Mouse (Mus musculus): Measurements from ENCODE around the gene Kremen2. TPM values are rescaled to one million over a fixed set of nuclear protein-coding genes. Genes with fewer than 3 reads are reported as not detected.

Gene Kremen2
- 0.44 and 0.51 TPM in 2 replicates for polyA plus RNA-seq (2015; fragmentation: Nextera tagmentation; extraction: Ambion mirVana)

DNA sequence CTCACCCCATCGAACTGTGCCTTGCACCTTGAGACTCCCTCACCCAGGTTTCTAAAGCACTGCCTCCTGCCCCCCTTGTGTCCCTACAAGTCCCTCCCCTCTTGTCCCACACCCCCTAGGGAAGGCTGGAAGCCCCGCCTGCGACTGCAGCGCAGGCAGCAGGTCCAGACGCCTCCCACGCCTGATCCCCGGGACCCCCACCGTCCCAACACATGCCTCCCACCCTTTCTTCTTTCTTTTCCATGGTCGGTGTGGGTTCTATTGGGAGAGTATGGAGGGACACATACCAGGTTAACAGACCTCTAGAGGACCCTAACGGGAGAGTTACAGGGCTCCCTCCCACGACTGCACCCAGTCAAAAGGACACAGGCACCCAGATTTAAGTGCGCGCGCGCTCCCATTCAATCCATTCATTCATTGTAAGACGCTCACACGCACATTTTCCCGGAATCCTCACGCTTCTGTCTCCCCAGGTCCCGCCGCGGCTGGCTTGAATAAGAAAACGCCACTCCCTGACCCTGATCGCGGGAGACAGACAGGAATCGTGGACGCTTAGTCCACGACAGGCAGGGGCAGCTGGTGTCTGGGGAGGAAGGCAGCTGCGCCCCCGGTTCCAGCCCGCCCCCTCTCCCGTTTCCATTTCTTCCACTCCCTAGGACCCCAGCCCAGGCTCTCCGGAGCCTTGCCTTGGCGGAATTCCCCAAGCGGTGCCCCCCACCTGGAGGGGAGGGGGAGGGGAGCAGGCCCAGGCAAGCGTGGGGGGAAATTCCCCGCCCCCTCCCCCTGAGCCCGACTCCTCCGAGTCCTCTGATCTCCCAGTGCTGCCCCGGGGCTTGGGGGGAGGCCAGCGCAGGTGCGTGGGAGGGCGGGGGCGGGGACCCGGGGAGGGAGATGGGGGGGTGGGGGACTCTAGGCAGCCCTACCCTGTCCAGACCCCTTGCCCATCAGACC, at the start of gene Kremen2:
TSS of gene Kremen2 (minus strand) at position 533 of the 951 bp plus-strand sequence.
- H3K27ac ChIP-seq (ENCODE audit: low read length): no peak within 1 kb of the TSS
- H3K4me2 ChIP-seq (ENCODE audit: low read depth, low read length): peak within 1 kb of the TSS; percentile 65
- WGBS: under 1% methylated on average over 37 of the region's 45 CpGs
- peaks cover 28% of the 10 kb centered on the region for H3K4me1 ChIP-seq (ENCODE audit: control insufficient read depth, insufficient read depth, low read length)
- no peaks in the 10 kb centered on the region for H3K9me3 ChIP-seq (ENCODE audit: control insufficient read depth, low read length)
- peak within 1 kb of the TSS; percentile 56 for H3K9ac ChIP-seq (ENCODE audit: low read depth, low read length)
- peak within 1 kb of the TSS; percentile 42 for H3K4me3 ChIP-seq (ENCODE audit: low read length)
- ATAC-seq: no peak
- H3K36me3 ChIP-seq (ENCODE audit: control insufficient read depth, insufficient read depth, low read length): no peaks in the 10 kb centered on the region
- H3K27me3 ChIP-seq (replicated peaks; ENCODE audit: control insufficient read depth, insufficient read depth, low read length): peaks cover 55% of the 10 kb centered on the region

DNA sequence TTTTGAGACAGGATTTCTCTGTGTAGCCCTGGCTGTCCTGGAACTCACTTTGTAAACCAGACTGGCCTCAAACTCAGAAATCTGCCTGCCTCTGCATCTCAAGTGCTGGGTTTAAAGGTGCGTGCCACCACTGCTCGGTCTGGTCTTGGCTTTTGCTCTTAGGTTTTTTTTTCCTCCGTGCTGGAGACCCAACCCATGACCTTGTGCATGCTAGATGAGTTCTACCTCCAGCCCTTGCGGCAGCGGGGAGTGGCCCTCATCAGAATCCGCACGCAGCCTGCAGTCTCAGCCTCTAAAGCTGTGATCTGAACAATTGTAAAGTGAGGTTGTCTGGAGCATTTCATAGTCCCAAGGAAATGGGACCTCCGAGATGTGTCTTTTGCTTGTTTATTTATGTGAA, 49.7 kb upstream of the Kremen2 start:
- Histone ChIP-seq H3K4me2 (ENCODE audit: low read depth, low read length) (no peak overlapping the region), H3K9me3 (ENCODE audit: control insufficient read depth, low read length) (no peaks in the 10 kb centered on the region), H3K27me3 (replicated peaks; ENCODE audit: control insufficient read depth, insufficient read depth, low read length) (no peaks in the 10 kb centered on the region), H3K27ac (ENCODE audit: low read length) (no peak overlapping the region), H3K4me3 (ENCODE audit: low read length) (no peak overlapping the region), H3K9ac (ENCODE audit: low read depth, low read length) (no peak overlapping the region), H3K36me3 (ENCODE audit: control insufficient read depth, insufficient read depth, low read length) (no peaks in the 10 kb centered on the region), H3K4me1 (ENCODE audit: control insufficient read depth, insufficient read depth, low read length) (peaks cover 6% of the 10 kb centered on the region; the same call in 1 of the 2 replicates)
- 89% methylated on average over 8 of the region's 8 CpGs for WGBS
- no peak for ATAC-seq

DNA sequence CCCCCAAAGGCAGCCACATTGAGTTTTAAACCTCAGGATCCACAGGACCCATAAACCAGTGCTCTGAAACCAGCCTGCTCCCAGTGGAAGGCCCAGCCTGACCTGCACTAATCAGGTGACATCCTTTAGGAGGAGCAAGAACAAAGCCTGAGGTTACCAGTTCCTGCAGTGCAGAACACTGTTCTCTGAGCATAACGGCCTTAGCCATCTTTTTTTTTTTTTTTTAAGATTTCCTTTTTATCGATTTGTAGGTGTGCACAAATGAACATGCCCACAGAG, 45.4 kb upstream of the Kremen2 start:
- H3K4me2 ChIP-seq (ENCODE audit: low read depth, low read length): peak overlapping the region; percentile 81
- WGBS: 59% methylated on average over 2 of the region's 2 CpGs
- peak overlapping the region; percentile 59 for H3K4me3 ChIP-seq (ENCODE audit: low read length)
- H3K4me1 ChIP-seq (ENCODE audit: control insufficient read depth, insufficient read depth, low read length): peaks cover 19% of the 10 kb centered on the region
- no peaks in the 10 kb centered on the region for H3K27me3 ChIP-seq (replicated peaks; ENCODE audit: control insufficient read depth, insufficient read depth, low read length)
- peak overlapping the region; percentile 77 for H3K27ac ChIP-seq (ENCODE audit: low read length)
- H3K9me3 ChIP-seq (ENCODE audit: control insufficient read depth, low read length): no peaks in the 10 kb centered on the region
- no peaks in the 10 kb centered on the region for H3K36me3 ChIP-seq (ENCODE audit: control insufficient read depth, insufficient read depth, low read length)
- peak overlapping the region; percentile 87 for H3K9ac ChIP-seq (ENCODE audit: low read depth, low read length)
- peak; percentile 39 for ATAC-seq

DNA sequence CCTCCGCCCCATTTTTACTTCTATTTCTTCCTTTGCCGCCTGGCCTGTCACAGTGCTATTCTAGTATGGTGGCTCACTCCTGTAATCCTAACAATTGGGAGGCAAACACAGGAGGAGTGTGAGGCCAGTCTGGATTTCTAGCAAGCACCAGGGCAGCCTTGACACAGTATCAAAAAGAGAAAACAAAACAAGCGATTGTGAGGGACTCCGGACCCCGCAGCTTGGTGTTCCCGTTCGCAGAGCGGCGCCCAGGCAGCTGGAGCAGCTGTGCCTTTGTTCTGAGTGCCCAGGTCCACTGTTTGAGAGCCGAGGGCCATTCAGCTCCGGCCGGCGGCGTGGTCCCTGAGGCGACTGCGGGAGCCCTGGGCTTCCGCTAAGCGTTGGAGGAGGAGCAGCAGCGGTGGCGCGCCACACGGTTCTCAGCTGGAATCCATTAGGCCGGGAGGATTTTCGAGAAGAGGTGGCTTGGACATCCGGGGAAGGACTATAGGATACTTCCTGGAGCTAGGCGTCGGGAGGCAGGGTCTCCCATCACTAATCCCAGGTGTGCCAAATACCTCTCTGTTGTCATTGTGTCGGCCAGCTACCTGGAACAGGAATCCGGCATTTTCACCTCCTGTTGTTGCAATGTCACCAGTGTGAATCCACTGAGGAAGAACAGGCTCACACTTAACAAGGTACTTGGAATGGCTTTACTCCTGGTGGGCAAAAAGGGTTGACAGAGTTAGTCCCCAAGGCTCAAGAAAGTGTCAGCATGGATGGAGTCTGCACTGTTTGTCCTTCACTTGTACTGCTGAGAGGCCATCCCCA, 44.8 kb upstream of the Kremen2 start, which contains the start of gene Srrm2:
TSS of gene Srrm2 (plus strand) at position 264 of the 810 bp plus-strand sequence.
- H3K36me3 ChIP-seq (ENCODE audit: control insufficient read depth, insufficient read depth, low read length): no peaks in the 10 kb centered on the region
- H3K9ac ChIP-seq (ENCODE audit: low read depth, low read length): peak within 1 kb of the TSS; percentile 87
- H3K9me3 ChIP-seq (ENCODE audit: control insufficient read depth, low read length): no peaks in the 10 kb centered on the region
- peak within 1 kb of the TSS; percentile 77 for H3K27ac ChIP-seq (ENCODE audit: low read length)
- peak; percentile 52 for ATAC-seq
- H3K4me3 ChIP-seq (ENCODE audit: low read length): peak within 1 kb of the TSS; percentile 59
- H3K27me3 ChIP-seq (replicated peaks; ENCODE audit: control insufficient read depth, insufficient read depth, low read length): no peaks in the 10 kb centered on the region
- peaks cover 19% of the 10 kb centered on the region for H3K4me1 ChIP-seq (ENCODE audit: control insufficient read depth, insufficient read depth, low read length)
- H3K4me2 ChIP-seq (ENCODE audit: low read depth, low read length): peak within 1 kb of the TSS; percentile 81
- 3% methylated on average over 29 of the region's 29 CpGs for WGBS

DNA sequence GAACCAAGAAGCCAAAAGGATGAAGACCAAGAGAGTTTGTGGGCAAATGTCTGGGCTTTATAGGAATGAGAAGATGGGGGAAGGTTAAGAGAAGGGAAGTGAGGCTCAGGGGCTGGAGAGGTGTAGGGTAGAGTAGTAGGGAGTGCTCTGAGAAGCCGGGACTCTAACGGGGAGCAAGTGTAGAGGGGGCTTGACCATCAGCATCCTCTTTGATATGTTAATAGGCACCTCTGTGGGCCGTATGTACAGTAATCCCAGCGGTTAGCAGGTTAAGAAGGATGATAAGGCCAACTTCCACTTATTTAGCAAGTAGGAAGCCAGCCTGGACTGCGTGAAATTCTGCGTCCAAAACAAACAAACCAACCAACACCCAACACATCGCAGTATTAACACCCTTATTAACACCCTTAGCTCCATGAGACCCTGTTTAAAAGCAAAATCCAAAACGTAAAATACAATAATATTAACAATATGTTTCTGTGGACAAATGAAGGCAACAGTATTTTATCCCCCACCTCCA, 44.2 kb upstream of the Kremen2 start:
- Histone ChIP-seq H3K9ac (ENCODE audit: low read depth, low read length) (peak overlapping the region; percentile 87), H3K4me1 (ENCODE audit: control insufficient read depth, insufficient read depth, low read length) (peaks cover 19% of the 10 kb centered on the region), H3K4me3 (ENCODE audit: low read length) (peak overlapping the region; percentile 59), H3K27ac (ENCODE audit: low read length) (no peak overlapping the region; the same call in 1 of the 2 replicates), H3K27me3 (replicated peaks; ENCODE audit: control insufficient read depth, insufficient read depth, low read length) (no peaks in the 10 kb centered on the region), H3K4me2 (ENCODE audit: low read depth, low read length) (peak overlapping the region; percentile 81), H3K36me3 (ENCODE audit: control insufficient read depth, insufficient read depth, low read length) (no peaks in the 10 kb centered on the region), H3K9me3 (ENCODE audit: control insufficient read depth, low read length) (no peaks in the 10 kb centered on the region)
- 27% methylated on average over 8 of the region's 8 CpGs for WGBS
- no peak for ATAC-seq

DNA sequence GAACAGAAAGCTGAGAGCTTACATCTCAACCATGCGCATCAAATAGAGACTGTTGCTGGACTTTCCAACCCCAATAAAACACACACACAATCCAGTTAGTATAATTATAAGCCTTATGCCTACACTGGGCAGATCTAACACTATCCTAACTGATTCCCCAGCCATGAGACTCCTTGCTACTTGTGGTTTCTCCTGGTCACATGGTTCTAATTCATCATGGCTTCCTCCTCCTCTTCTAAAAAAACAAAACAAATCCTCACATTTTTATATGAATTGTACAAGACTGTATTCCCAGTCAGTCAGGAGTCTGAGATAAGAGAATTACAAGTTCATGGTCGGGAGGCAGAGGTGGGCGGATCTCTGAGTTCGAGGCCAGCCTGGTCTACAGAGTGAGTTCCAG, 43.3 kb upstream of the Kremen2 start:
- Histone ChIP-seq H3K27ac (ENCODE audit: low read length) (no peak overlapping the region), H3K36me3 (ENCODE audit: control insufficient read depth, insufficient read depth, low read length) (no peaks in the 10 kb centered on the region), H3K9ac (ENCODE audit: low read depth, low read length) (no peak overlapping the region), H3K27me3 (replicated peaks; ENCODE audit: control insufficient read depth, insufficient read depth, low read length) (no peaks in the 10 kb centered on the region), H3K4me3 (ENCODE audit: low read length) (no peak overlapping the region), H3K4me1 (ENCODE audit: control insufficient read depth, insufficient read depth, low read length) (peaks cover 19% of the 10 kb centered on the region), H3K4me2 (ENCODE audit: low read depth, low read length) (no peak overlapping the region), H3K9me3 (ENCODE audit: control insufficient read depth, low read length) (no peaks in the 10 kb centered on the region)
- ATAC-seq: no peak
- 90% methylated on average over 4 of the region's 4 CpGs for WGBS

DNA sequence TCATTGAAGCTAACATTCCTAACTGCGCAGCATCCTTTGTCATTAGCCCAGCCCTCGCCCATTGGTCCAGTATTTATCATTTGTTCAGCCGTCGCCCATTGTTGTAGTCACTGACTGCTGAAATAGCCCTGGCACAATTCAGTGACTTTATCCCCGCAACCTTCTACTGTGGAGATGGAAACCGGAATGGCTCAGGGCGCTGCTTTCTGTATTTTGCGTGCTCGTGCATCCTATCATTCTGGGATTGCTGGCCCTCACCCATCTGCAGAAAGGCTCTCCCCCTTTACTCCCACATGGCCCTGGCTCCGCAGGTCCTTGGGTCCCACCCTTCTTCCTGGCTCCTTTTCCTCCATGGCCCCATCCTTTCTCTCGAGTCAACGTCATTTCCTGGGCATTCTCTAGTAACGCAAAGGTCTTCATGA, 40.9 kb upstream of the Kremen2 start:
- Histone ChIP-seq H3K9me3 (ENCODE audit: control insufficient read depth, low read length) (no peaks in the 10 kb centered on the region), H3K4me1 (ENCODE audit: control insufficient read depth, insufficient read depth, low read length) (peaks cover 19% of the 10 kb centered on the region), H3K4me3 (ENCODE audit: low read length) (peak overlapping the region; percentile 65), H3K36me3 (ENCODE audit: control insufficient read depth, insufficient read depth, low read length) (no peaks in the 10 kb centered on the region), H3K27me3 (replicated peaks; ENCODE audit: control insufficient read depth, insufficient read depth, low read length) (no peaks in the 10 kb centered on the region), H3K9ac (ENCODE audit: low read depth, low read length) (0 out of 2 replicates have a peak overlapping the region, but pooled peaks have one; percentile 2), H3K27ac (ENCODE audit: low read length) (no peak overlapping the region), H3K4me2 (ENCODE audit: low read depth, low read length) (peak overlapping the region; percentile 96)
- 0 out of 2 replicates have a peak, but pooled peaks have one; percentile 14 for ATAC-seq
- 15% methylated on average over 13 of the region's 13 CpGs for whole genome bisulfite sequencing

DNA sequence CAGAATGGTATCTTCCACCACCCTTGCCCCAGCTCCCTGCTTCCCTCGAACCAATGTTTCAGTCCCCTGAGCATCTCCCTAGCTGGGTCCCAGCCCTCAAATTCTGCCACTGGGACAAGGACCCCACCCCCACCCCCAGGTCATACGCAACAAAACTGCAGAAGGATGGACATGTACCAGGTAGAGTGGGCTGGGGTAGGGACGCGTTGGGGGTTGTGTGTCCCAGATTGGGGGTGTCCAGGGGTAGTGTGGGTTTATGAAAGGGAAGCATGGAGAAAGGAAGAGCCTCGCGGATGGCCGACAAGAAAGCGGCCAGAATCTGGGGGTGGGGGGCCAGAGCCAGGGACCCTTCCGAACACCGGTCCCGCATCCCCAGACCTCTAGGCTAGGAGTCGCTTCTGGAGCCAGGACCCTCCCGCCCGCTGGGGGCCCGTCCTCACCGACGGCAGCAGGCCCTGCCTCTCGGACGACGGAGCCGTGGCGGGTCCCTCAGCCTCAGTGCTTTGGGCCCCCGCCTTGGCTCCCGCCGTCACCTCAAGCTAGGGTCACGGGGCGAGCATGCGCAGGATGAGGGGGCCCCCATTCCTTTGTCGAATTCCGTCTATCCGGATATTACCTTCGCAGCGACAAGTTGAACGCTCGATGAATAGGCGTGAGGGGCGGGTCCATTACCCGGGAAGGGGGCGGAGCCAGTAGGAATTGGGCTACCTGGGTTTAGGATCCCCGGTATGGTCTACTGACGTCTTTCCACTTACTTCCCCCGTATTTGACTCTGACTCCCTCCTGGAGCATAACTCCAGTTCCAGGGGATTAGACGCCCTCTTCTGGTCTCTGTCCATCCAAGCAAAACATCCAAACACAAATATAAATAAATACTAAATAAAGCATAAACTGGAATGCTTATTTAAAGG, 40.2 kb upstream of the Kremen2 start, which contains the start of gene Flywch2:
TSS of gene Flywch2 (minus strand) at position 521 of the 911 bp plus-strand sequence.
- Histone ChIP-seq H3K4me1 (ENCODE audit: control insufficient read depth, insufficient read depth, low read length) (peaks cover 16% of the 10 kb centered on the region), H3K9ac (ENCODE audit: low read depth, low read length) (peak within 1 kb of the TSS; percentile 77), H3K9me3 (ENCODE audit: control insufficient read depth, low read length) (no peaks in the 10 kb centered on the region), H3K36me3 (ENCODE audit: control insufficient read depth, insufficient read depth, low read length) (no peaks in the 10 kb centered on the region), H3K4me2 (ENCODE audit: low read depth, low read length) (peak within 1 kb of the TSS; percentile 96), H3K27ac (ENCODE audit: low read length) (no peak within 1 kb of the TSS), H3K4me3 (ENCODE audit: low read length) (peak within 1 kb of the TSS; percentile 65), H3K27me3 (replicated peaks; ENCODE audit: control insufficient read depth, insufficient read depth, low read length) (no peaks in the 10 kb centered on the region)
- ATAC-seq: peak; percentile 72
- 3% methylated on average over 43 of the region's 43 CpGs for WGBS
